Comparison of ENCODE assay signal across 13 mouse cellular contexts in genomic region chr5:112843676-112844257, GRCm38 (mm10). TPM values are rescaled to one million over a fixed set of nuclear protein-coding genes. Genes with fewer than 3 reads are reported as not detected.
DNase-seq lines count a peak whose midpoint lies in the region; ATAC-seq and TF ChIP-seq lines count a peak whose summit lies in the region.
"Had no signal": no experiment of that assay in that cellular context is flagged by ENCODE, and none has a peak within 500 bp of the region (broad histone marks: within the 10 kb centered on the region; RNA-seq: fewer than 3 reads in every experiment).

No protein-coding gene starts in this region.

- H3K36me3 ChIP-seq in embryonic facial prominence, embryonic 11.5 days (replicated peaks; ENCODE audit: control insufficient read depth, insufficient read depth, low read depth, low read length): no peaks in the 10 kb centered on the region
- no peaks in the 10 kb centered on the region for H3K36me3 ChIP-seq in hindbrain, embryonic 13.5 days
- H3K36me3 ChIP-seq in midbrain, postnatal 0 days (ENCODE audit: insufficient read depth, low read length): no peaks in the 10 kb centered on the region
- H3K36me3 ChIP-seq: limb, embryonic 10.5 days had no signal

- no peak overlapping the region for H3K9ac ChIP-seq in embryonic facial prominence, embryonic 11.5 days (replicated peaks; ENCODE audit: low read length)
- no peak overlapping the region for H3K9ac ChIP-seq in hindbrain, embryonic 13.5 days
- H3K9ac ChIP-seq in midbrain, postnatal 0 days (replicated peaks; ENCODE audit: low read length, poor library complexity, severe bottlenecking): no peak overlapping the region
- H3K9ac ChIP-seq: heart, embryonic 13.5 days had no signal

- no peaks in the 10 kb centered on the region for H3K27me3 ChIP-seq in embryonic facial prominence, embryonic 11.5 days (ENCODE audit: control insufficient read depth, insufficient read depth, low read length)
- peaks cover 9% of the 10 kb centered on the region; the same call in 1 of the 2 replicates for H3K27me3 ChIP-seq in hindbrain, embryonic 13.5 days
- no peaks in the 10 kb centered on the region for H3K27me3 ChIP-seq in midbrain, postnatal 0 days (ENCODE audit: insufficient read depth, low read length)

- H3K4me3 ChIP-seq in embryonic facial prominence, embryonic 11.5 days (ENCODE audit: low read depth, low read length): no peak overlapping the region
- no peak overlapping the region for H3K4me3 ChIP-seq in hindbrain, embryonic 13.5 days
- H3K4me3 ChIP-seq in midbrain, postnatal 0 days (ENCODE audit: low read depth, low read length): no peak overlapping the region
- H3K4me3 ChIP-seq: heart, embryonic 13.5 days; limb, embryonic 10.5 days had no signal

- H3K4me2 ChIP-seq in embryonic facial prominence, embryonic 11.5 days (ENCODE audit: low read depth, low read length): no peak overlapping the region
- H3K4me2 ChIP-seq in hindbrain, embryonic 13.5 days: no peak overlapping the region
- no peak overlapping the region for H3K4me2 ChIP-seq in midbrain, postnatal 0 days (ENCODE audit: low read depth, low read length, poor library complexity, severe bottlenecking)
- H3K4me2 ChIP-seq: heart, embryonic 13.5 days had no signal

- TF ChIP-seq POLR2A in brain, embryonic 14.5 days (IDR thresholded peaks at IDR 0.05; ENCODE audit: borderline replicate concordance, extremely low read depth, insufficient read depth, insufficient read length, poor library complexity, severe bottlenecking): no peak

- peak; percentile 53; the same call in 1 of the 2 replicates for ATAC-seq in embryonic facial prominence, embryonic 11.5 days (replicated peaks; ENCODE audit: insufficient number of reproducible peaks, low FRiP score, low TSS enrichment, low read depth)
- ATAC-seq in hindbrain, embryonic 13.5 days (ENCODE audit: low FRiP score): peak; percentile 59; the same call in 1 of the 2 replicates
- no peak for ATAC-seq in midbrain, postnatal 0 days (ENCODE audit: low FRiP score)

- H3K27ac ChIP-seq in embryonic facial prominence, embryonic 11.5 days (replicated peaks; ENCODE audit: low read depth, low read length): no peak overlapping the region
- peak overlapping the region; percentile 83 for H3K27ac ChIP-seq in hindbrain, embryonic 13.5 days
- H3K27ac ChIP-seq in midbrain, postnatal 0 days (ENCODE audit: low read depth, low read length): peak overlapping the region; percentile 62
- H3K27ac ChIP-seq: heart, embryonic 13.5 days; limb, embryonic 10.5 days; stomach, postnatal 0 days had no signal

- peak; percentile 91 for DNase-seq in brain, embryonic 14.5 days (ENCODE audit: low read depth)
- peak; percentile 25 for DNase-seq in embryonic facial prominence, embryonic 11.5 days (ENCODE audit: low spot score)
- peak; percentile 51 for DNase-seq in midbrain, postnatal 0 days (ENCODE audit: low spot score)
- no peak for DNase-seq in thymus, postnatal 4 days
- DNase-seq in cerebellum, postnatal 4 days (ENCODE audit: low spot score in 2 of 2): no peak
- DNase-seq in thymus, postnatal 36 days: no peak
- no peak for DNase-seq in gastrocnemius, postnatal 36 days
- DNase-seq: lung, adult 18-20 months had no signal

- no peak for TF ChIP-seq CTCF in brain, embryonic 14.5 days (IDR thresholded peaks at IDR 0.05; ENCODE audit: borderline replicate concordance, extremely low read depth, insufficient read depth, insufficient read length)
- TF ChIP-seq CTCF in midbrain, postnatal 0 days (IDR thresholded peaks at IDR 0.05): no peak

- WGBS in embryonic facial prominence, embryonic 11.5 days: 45% methylated on average over 6 of the region's 6 CpGs
- WGBS in hindbrain, embryonic 13.5 days: 21% methylated on average over 6 of the region's 6 CpGs
- WGBS in midbrain, postnatal 0 days: 23% methylated on average over 6 of the region's 6 CpGs

- H3K9me3 ChIP-seq in embryonic facial prominence, embryonic 11.5 days (replicated peaks; ENCODE audit: control insufficient read depth, low read length): no peaks in the 10 kb centered on the region
- H3K9me3 ChIP-seq in hindbrain, embryonic 13.5 days: no peaks in the 10 kb centered on the region
- no peaks in the 10 kb centered on the region for H3K9me3 ChIP-seq in midbrain, postnatal 0 days (ENCODE audit: low read length)
- H3K9me3 ChIP-seq: heart, embryonic 13.5 days; limb, embryonic 10.5 days had no signal

- intact Hi-C loops in gastrocnemius, postnatal 36 days (cut with DNase I): no loop called here

- no peaks in the 10 kb centered on the region; the same call in 1 of the 2 replicates for H3K4me1 ChIP-seq in embryonic facial prominence, embryonic 11.5 days (ENCODE audit: control insufficient read depth, insufficient read depth, low read length)
- peaks cover 48% of the 10 kb centered on the region for H3K4me1 ChIP-seq in hindbrain, embryonic 13.5 days (replicated peaks)
- H3K4me1 ChIP-seq in midbrain, postnatal 0 days (ENCODE audit: insufficient read depth, low read length): peaks cover 20% of the 10 kb centered on the region

RNA-seq across cellular contexts. Expression of gene Myo18b, which starts 52.4 kb away (rescaled TPM):
- polyA plus RNA-seq in brain, embryonic 14.5 days (2012; rRNA removed): 1.1 and 1.8 TPM in 2 replicates
- polyA plus RNA-seq in embryonic facial prominence, embryonic 11.5 days (2014; fragmentation: Nextera tagmentation; extraction: Ambion mirVana): 0.14 and 0.52 TPM in 2 replicates
- polyA plus RNA-seq in hindbrain, embryonic 13.5 days (2015; fragmentation: Nextera tagmentation; extraction: Ambion mirVana): 1.1 and 1.6 TPM in 2 replicates
- total RNA-seq in midbrain, postnatal 0 days (2014; rRNA removed): 1.1 and 1.9 TPM in 2 replicates
- polyA plus RNA-seq in midbrain, postnatal 0 days (2015; fragmentation: Nextera tagmentation; extraction: Ambion mirVana): 1.3 and 1.7 TPM in 2 replicates
- 100 to 1,000 TPM; 378 to 416 TPM for total RNA-seq in gastrocnemius, postnatal 36 days (2021)
- total RNA-seq: monocyte, adult 5-6 weeks had no signal

Comparison
In these comparisons a context has a peak if more than half of its experiments do, and no peak if none do; other contexts are left out.
1. DNase-seq: peak in brain, embryonic 14.5 days (single experiment), embryonic facial prominence, embryonic 11.5 days (single experiment) and midbrain, postnatal 0 days (single experiment); none in thymus, postnatal 4 days (single experiment), cerebellum, postnatal 4 days (0 of 2), thymus, postnatal 36 days (0 of 2) and gastrocnemius, postnatal 36 days (0 of 2).